Mouse (Mus musculus) hindbrain, postnatal 0 days (tissue): ENCODE measurements around the gene Eepd1. TPM values are rescaled to one million over a fixed set of nuclear protein-coding genes. Genes with fewer than 3 reads are reported as not detected.
A peak's percentile ranks its signal among the peaks of the same experiment; 100 is the strongest.

Experiments used
- ATAC-seq: fragments of 200-750 bp; cut with Nextera tagmentation; 2 replicates; pipeline ENCODE4 v1.8.0; 2017; ENCODE audit warnings: mild to moderate bottlenecking, moderate TSS enrichment, moderate library complexity
- DNase-seq: peaks from one replicate; pipeline ENCODE4 v3.0.0-alpha.2; 2015; ENCODE audit warnings: low spot score
- H3K27ac ChIP-seq: fragments of 300-500 bp; sonication (generic); 2 replicates; pipeline ENCODE4 v1.5.1; 2014; ENCODE audit warnings: mild to moderate bottlenecking
- H3K27me3 ChIP-seq: fragments of 300-500 bp; sonication (generic); 2 replicates; pipeline ENCODE4 v1.6.1; 2014; ENCODE audit warnings: low read length, mixed read lengths; ENCODE audit not compliant: insufficient read depth
- H3K36me3 ChIP-seq: fragments of 300-500 bp; sonication (generic); 2 replicates; pipeline ENCODE4 v1.6.1; 2014; ENCODE audit warnings: low read length, mixed read lengths; ENCODE audit not compliant: insufficient read depth
- H3K4me1 ChIP-seq: fragments of 300-500 bp; sonication (generic); 2 replicates; pipeline ENCODE4 v1.6.1; 2014; ENCODE audit warnings: antibody characterized with exemption, low read length, mixed read lengths; ENCODE audit not compliant: insufficient read depth
- H3K4me2 ChIP-seq: fragments of 300-500 bp; sonication (generic); 2 replicates; pipeline ENCODE4 v1.6.1; 2014; ENCODE audit warnings: low read depth, mild to moderate bottlenecking, low read length, moderate library complexity, mixed read lengths
- H3K4me3 ChIP-seq: fragments of 300-500 bp; sonication (generic); 2 replicates; pipeline ENCODE4 v1.5.1; 2014; ENCODE audit warnings: low read length
- H3K9ac ChIP-seq: fragments of 300-500 bp; sonication (generic); replicated peaks from 2 replicates; pipeline ENCODE4 v1.6.1; 2014; ENCODE audit warnings: mild to moderate bottlenecking, low read length, moderate library complexity, mixed read lengths
- H3K9me3 ChIP-seq: fragments of 300-500 bp; sonication (generic); 2 replicates; pipeline ENCODE4 v1.6.1; 2016; ENCODE audit warnings: low read length, mixed read lengths
- CTCF ChIP-seq: IDR thresholded peaks from 2 replicates; pipeline ENCODE4 v1.5.1; 2016; ENCODE audit warnings: antibody characterized with exemption, control low read depth, low read depth
- WGBS: fragments of 180-500 bp; shearing (Covaris S2); extraction: QIAGEN DNeasy Blood & Tissue Kit; methylation state at CpG from one replicate; pipeline ENCODE4 v1.1.7; 2014; 5-methylcytosine and 5-hydroxymethylcytosine counted together
- polyA plus RNA-seq: library from polyadenylated mRNA; unstranded; fragments of >200 nt; fragmentation: Nextera tagmentation; extraction: Ambion mirVana; gene quantifications from 2 replicates; pipeline ENCODE4 v1.2.1, GENCODE M21; 2015
- total RNA-seq: library from RNA; depleted of rRNA; stranded (reverse); fragments of >200 nt; gene quantifications from 2 replicates; pipeline ENCODE4 v1.2.3, GENCODE M21; 2014

The Eepd1 gene
- total and polyA plus RNA-seq, 2 experiments from 2014 or later = 14.5 to 15.8 TPM

- no peak overlapping the region for H3K4me3 ChIP-seq
Measured at GRCm38 (mm10) chr9:25488581-25488980, 7.2 kb downstream of the Eepd1 start.

GRCm38 (mm10) chr9:25489221-25489960 is 8.0 kb downstream of the Eepd1 start:
- no peak overlapping the region for H3K4me3 ChIP-seq
- ATAC-seq = no peak
- H3K4me1 ChIP-seq = peaks cover 13% of the 10 kb centered on the region; the same call in 1 of the 2 replicates
- no peak for TF ChIP-seq CTCF
- no peak overlapping the region for H3K4me2 ChIP-seq
- no peak overlapping the region for H3K9ac ChIP-seq
- H3K27ac ChIP-seq = no peak overlapping the region
- WGBS = 85% methylated on average over 7 of the region's 7 CpGs
- H3K9me3 ChIP-seq = no peaks in the 10 kb centered on the region
- H3K27me3 ChIP-seq = no peaks in the 10 kb centered on the region
- no peak for DNase-seq
- H3K36me3 ChIP-seq = no peaks in the 10 kb centered on the region

More at GRCm38 (mm10) chr9:25488581-25488980, 7.2 kb downstream of the Eepd1 start:
- Histone ChIP-seq H3K27ac (no peak overlapping the region), H3K36me3 (no peaks in the 10 kb centered on the region), H3K9ac (no peak overlapping the region), H3K9me3 (no peaks in the 10 kb centered on the region), H3K4me2 (no peak overlapping the region), H3K27me3 (no peaks in the 10 kb centered on the region), H3K4me1 (peaks cover 13% of the 10 kb centered on the region; the same call in 1 of the 2 replicates)
- no peak for ATAC-seq
- no peak for DNase-seq
- no peak for TF ChIP-seq CTCF
- 96% methylated on average over 9 of the region's 9 CpGs for WGBS

DNA sequence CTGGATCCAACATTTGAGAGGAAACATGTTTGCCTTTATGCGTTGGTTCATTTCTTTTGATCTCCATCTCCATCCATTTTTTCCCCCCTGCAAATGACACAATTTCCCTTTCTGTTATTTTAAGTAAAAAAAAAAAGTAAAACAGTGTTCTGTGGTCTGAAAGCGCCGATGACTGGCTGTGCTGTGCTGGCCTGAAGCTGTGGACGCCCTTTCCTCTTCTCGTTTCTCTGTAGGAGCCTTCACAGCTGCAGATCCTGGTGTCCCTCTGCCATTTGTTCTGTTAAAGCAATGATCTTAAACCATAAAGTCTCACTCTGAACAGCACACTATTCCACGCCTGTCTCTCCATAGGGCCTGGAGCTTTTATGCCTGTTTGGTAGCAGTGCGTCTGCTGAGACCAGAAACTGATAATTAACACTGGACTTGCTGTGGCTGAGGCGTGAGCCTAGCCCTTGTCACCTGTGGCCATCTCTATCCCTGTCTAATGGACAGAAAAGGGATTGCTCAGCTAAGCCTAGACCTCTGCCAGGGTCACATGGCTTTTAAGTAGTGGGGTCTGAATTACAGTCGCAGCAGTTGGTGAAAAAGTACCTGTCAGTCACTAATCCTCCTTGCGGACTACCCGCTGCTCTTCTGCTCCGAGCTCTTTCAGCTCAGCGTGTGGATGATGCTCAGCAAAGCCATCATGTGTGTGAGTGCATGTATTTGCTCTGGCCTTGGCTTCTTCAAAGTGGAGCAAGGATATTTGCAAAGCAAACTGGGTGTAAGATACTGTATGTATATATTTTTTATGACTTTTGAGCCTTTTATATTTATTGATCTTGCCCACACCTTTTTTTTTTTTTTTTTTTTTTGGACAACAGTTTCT is 9.2 kb downstream of the Eepd1 start:
- no peak overlapping the region for H3K4me3 ChIP-seq
- peak; percentile 51; the same call in 1 of the 2 replicates for ATAC-seq
- TF ChIP-seq CTCF = no peak
- H3K4me1 ChIP-seq = peaks cover 13% of the 10 kb centered on the region; the same call in 1 of the 2 replicates
- no peaks in the 10 kb centered on the region for H3K27me3 ChIP-seq
- H3K36me3 ChIP-seq = no peaks in the 10 kb centered on the region
- no peaks in the 10 kb centered on the region for H3K9me3 ChIP-seq
- no peak overlapping the region for H3K27ac ChIP-seq
- H3K9ac ChIP-seq = no peak overlapping the region
- no peak overlapping the region for H3K4me2 ChIP-seq
- no peak for DNase-seq
- WGBS = 64% methylated on average over 13 of the region's 13 CpGs

DNA sequence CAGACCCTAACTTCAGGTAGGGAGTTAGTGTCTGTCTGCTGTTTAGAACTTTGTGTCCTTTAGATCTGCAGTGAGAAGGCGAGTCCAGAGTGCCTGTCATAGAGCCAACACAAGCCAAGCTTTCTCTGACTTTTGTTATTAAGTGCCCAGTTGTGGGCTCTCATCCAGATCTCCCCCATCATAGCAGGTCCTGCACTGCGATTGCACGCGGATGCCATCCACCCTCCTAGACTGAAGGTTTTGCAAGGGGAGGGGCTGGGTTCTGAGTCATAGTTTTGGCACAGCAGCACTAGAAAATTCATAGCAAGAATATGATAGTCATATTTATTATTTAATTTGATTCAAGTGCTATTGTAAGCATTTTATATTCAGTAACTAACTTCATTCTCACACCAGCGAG is 12.6 kb downstream of the Eepd1 start:
- ATAC-seq = no peak

DNA sequence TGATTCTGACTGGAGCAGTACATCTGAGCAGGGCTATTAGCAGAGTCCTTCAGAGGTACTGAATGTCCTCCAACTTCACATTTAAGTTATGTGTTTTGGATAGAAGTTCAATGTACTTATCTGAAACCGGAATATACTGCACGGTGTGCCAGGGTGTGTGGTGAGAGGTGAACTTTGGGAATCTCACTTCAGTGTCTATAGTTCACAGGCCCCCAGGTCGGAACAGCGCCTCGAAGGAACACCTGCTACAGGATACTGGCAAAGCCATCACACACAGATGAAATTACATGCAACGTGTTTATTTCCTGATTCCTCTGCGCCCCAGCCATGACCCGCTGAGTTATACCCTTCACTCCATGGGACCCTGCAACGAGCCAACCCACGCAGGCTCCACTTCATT is 14.3 kb downstream of the Eepd1 start:
- ATAC-seq (no peak), DNase-seq (no peak)
- H3K36me3 ChIP-seq = no peaks in the 10 kb centered on the region
- H3K9me3 ChIP-seq = no peaks in the 10 kb centered on the region
- no peaks in the 10 kb centered on the region for H3K27me3 ChIP-seq
- no peak overlapping the region for H3K27ac ChIP-seq
- no peak overlapping the region for H3K4me2 ChIP-seq
- no peak overlapping the region for H3K4me3 ChIP-seq
- WGBS = 94% methylated on average over 10 of the region's 10 CpGs
- no peak overlapping the region for H3K9ac ChIP-seq
- TF ChIP-seq CTCF = no peak
- no peaks in the 10 kb centered on the region for H3K4me1 ChIP-seq

More for the DNA sequence above, 12.6 kb downstream of the Eepd1 start:
- H3K4me3 ChIP-seq = no peak overlapping the region
- no peaks in the 10 kb centered on the region for H3K27me3 ChIP-seq
- no peak overlapping the region for H3K4me2 ChIP-seq
- DNase-seq = no peak
- TF ChIP-seq CTCF = no peak
- H3K9ac ChIP-seq = no peak overlapping the region
- no peaks in the 10 kb centered on the region for H3K9me3 ChIP-seq
- H3K4me1 ChIP-seq = no peaks in the 10 kb centered on the region
- WGBS = 47% methylated on average over 5 of the region's 5 CpGs
- H3K27ac ChIP-seq = no peak overlapping the region
- H3K36me3 ChIP-seq = no peaks in the 10 kb centered on the region

DNA sequence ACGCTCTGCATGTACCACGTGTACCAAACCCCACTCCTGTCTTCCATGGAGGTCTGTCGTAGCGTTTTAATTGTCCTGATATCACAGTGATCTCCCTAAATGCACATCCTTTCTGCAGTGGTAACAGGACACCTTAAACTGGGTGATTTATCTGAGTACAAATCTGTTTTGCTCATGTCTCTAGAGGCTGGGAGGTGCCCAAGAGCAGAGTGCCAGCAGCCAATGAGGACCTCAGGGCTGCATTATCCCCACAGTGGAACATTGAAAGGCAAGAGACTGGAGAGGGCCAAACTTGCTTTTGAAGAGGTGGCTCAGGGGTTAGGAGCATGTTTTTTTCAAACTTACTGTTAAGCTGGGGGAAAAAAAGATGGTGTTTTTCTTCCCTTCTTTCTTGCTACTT is 14.8 kb downstream of the Eepd1 start:
- WGBS = 92% methylated on average over 4 of the region's 4 CpGs
- ATAC-seq (no peak), DNase-seq (no peak)

More for the DNA sequence above, 14.8 kb downstream of the Eepd1 start:
- Histone ChIP-seq H3K9ac (no peak overlapping the region), H3K27me3 (no peaks in the 10 kb centered on the region), H3K9me3 (no peaks in the 10 kb centered on the region), H3K27ac (no peak overlapping the region), H3K4me2 (no peak overlapping the region), H3K4me1 (no peaks in the 10 kb centered on the region), H3K4me3 (no peak overlapping the region), H3K36me3 (no peaks in the 10 kb centered on the region)
- no peak for TF ChIP-seq CTCF
